Mouse (Mus musculus) ES-E14 (cell line): ENCODE results near the gene Mtx1.

Source experiments
- CHD2 ChIP-seq: IDR thresholded peaks from 2 replicates; pipeline ENCODE4 v1.6.1; 2014; ENCODE audit warnings: mild to moderate bottlenecking, low read depth, low read length, inconsistent platforms
- HCFC1 ChIP-seq: IDR thresholded peaks from 2 replicates; pipeline ENCODE4 v1.6.1; 2012; ENCODE audit warnings: low read length, inconsistent platforms, borderline replicate concordance; ENCODE audit not compliant: insufficient read depth
- MAFK ChIP-seq: IDR thresholded peaks from 2 replicates; pipeline ENCODE4 v1.6.1; 2014; ENCODE audit warnings: mild to moderate bottlenecking, low read depth, low read length, inconsistent platforms; ENCODE audit not compliant: insufficient read depth
- ZC3H11A ChIP-seq: IDR thresholded peaks from 2 replicates; pipeline ENCODE4 v1.6.1; 2012; ENCODE audit warnings: low read depth, mild to moderate bottlenecking, inconsistent platforms, low read length, borderline replicate concordance
- ZNF384 ChIP-seq: IDR thresholded peaks from 2 replicates; pipeline ENCODE4 v1.6.1; 2012; ENCODE audit warnings: low read depth, low read length, inconsistent platforms

GRCm38 (mm10) chr3:89159616-89160344 lies 67.1 kb downstream of the Mtx1 start, which contains the start of gene Hcn3:
- TF ChIP-seq HCFC1 (no peak; the same call in 1 of the 2 replicates), CHD2 (no peak), ZC3H11A (no peak), MAFK (no peak), ZNF384 (no peak)
